Mouse (Mus musculus): ENCODE measurements at regions not wholly inside any gene's neighbourhood (a gene's known extent, or its start where the extent isn't known, plus 50 kb on each side); places are given as distances from the start of the nearest gene placed in this dataset.

- DNase-seq (ENCODE audit: low spot score in 2 of 2): peak; percentile 61 to 70
Measured at GRCm38 (mm10) chr8:100942680-100943427, 1526.6 kb upstream of the Cdh8 start.

- no peak for DNase-seq (ENCODE audit: low spot score in 2 of 2)
Measured at GRCm38 (mm10) chr8:100939533-100939932, 1523.3 kb upstream of the Cdh8 start.

- no peak for DNase-seq (ENCODE audit: low spot score in 2 of 2)
Measured at GRCm38 (mm10) chr8:100890307-100890706, 1474.0 kb upstream of the Cdh8 start.

- DNase-seq (ENCODE audit: low spot score in 2 of 2): peak; percentile 37 to 47
Measured at GRCm38 (mm10) chr8:100865624-100866023, 1449.4 kb upstream of the Cdh8 start.

- peak; percentile 60 to 65 for DNase-seq (ENCODE audit: low spot score in 2 of 2)
Measured at GRCm38 (mm10) chr8:100850822-100851437, 1434.7 kb upstream of the Cdh8 start.
